Mouse (Mus musculus) stomach, postnatal 0 days (tissue): ENCODE results near the gene Il21r. TPM values are rescaled to one million over a fixed set of nuclear protein-coding genes. Genes with fewer than 3 reads are reported as not detected.

Source experiments
- ATAC-seq: fragments of 200-750 bp; cut with Nextera tagmentation; 2 replicates; pipeline ENCODE4 v1.8.0; 2017; ENCODE audit not compliant: low FRiP score, low TSS enrichment
- DNase-seq: peaks from one replicate; pipeline ENCODE4 v3.0.0-alpha.2; 2016; ENCODE audit warnings: low spot score
- H3K27ac ChIP-seq: fragments of 300-500 bp; sonication (generic); replicated peaks from 2 replicates; pipeline ENCODE4 v1.5.1; 2014; ENCODE audit warnings: mild to moderate bottlenecking, control low read depth
- H3K27me3 ChIP-seq: fragments of 300-500 bp; sonication (generic); 2 replicates; pipeline ENCODE4 v1.6.1; 2014; ENCODE audit warnings: low read length; ENCODE audit not compliant: control insufficient read depth, insufficient read depth
- H3K36me3 ChIP-seq: fragments of 300-500 bp; sonication (generic); 2 replicates; pipeline ENCODE4 v1.6.1; 2014; ENCODE audit warnings: low read length, mixed read lengths; ENCODE audit not compliant: control insufficient read depth, insufficient read depth
- H3K4me1 ChIP-seq: fragments of 300-500 bp; sonication (generic); replicated peaks from 2 replicates; pipeline ENCODE4 v1.6.1; 2014; ENCODE audit warnings: antibody characterized with exemption; ENCODE audit not compliant: control insufficient read depth, insufficient read depth
- H3K4me2 ChIP-seq: fragments of 300-500 bp; sonication (generic); replicated peaks from 2 replicates; pipeline ENCODE4 v1.6.1; 2014; ENCODE audit warnings: low read depth, mild to moderate bottlenecking, control low read depth, moderate library complexity
- H3K4me3 ChIP-seq: fragments of 300-500 bp; sonication (generic); 2 replicates; pipeline ENCODE4 v1.5.1; 2014; ENCODE audit warnings: low read depth, low read length, control low read depth
- H3K9ac ChIP-seq: fragments of 300-500 bp; sonication (generic); 2 replicates; pipeline ENCODE4 v1.6.1; 2014; ENCODE audit warnings: mild to moderate bottlenecking, low read length, control low read depth, mixed read lengths
- H3K9me3 ChIP-seq: fragments of 300-500 bp; sonication (generic); 2 replicates; pipeline ENCODE4 v1.6.1; 2016; ENCODE audit warnings: low read length; ENCODE audit not compliant: control insufficient read depth
- CTCF ChIP-seq: IDR thresholded peaks from 2 replicates; pipeline ENCODE4 v1.5.1; 2016; ENCODE audit warnings: antibody characterized with exemption, low read depth, mild to moderate bottlenecking, moderate library complexity
- EP300 ChIP-seq: optimal IDR thresholded peaks from 2 replicates; pipeline ENCODE3; 2016; ENCODE audit warnings: antibody characterized with exemption
- WGBS: fragments of 180-500 bp; shearing (Covaris S2); extraction: QIAGEN DNeasy Blood & Tissue Kit; methylation state at CpG from one replicate; pipeline ENCODE4 v1.1.7; 2014; 5-methylcytosine and 5-hydroxymethylcytosine counted together
- polyA plus RNA-seq: library from polyadenylated mRNA; unstranded; fragments of >200 nt; fragmentation: Nextera tagmentation; extraction: Ambion mirVana; gene quantifications from 2 replicates; pipeline ENCODE4 v1.2.1, GENCODE M21; 2015

The Il21r gene
- polyA plus RNA-seq, 1 experiment from 2014 or later: 0.29 TPM

- TF ChIP-seq CTCF (no peak), EP300 (no peak)
- H3K9ac ChIP-seq: no peak overlapping the region
- 67% methylated on average over 8 of the region's 8 CpGs for WGBS
- no peaks in the 10 kb centered on the region for H3K27me3 ChIP-seq
- H3K9me3 ChIP-seq: no peaks in the 10 kb centered on the region
- DNase-seq (no peak), ATAC-seq (no peak)
- H3K27ac ChIP-seq: no peak overlapping the region
- H3K36me3 ChIP-seq: peaks cover 32% of the 10 kb centered on the region
- no peak overlapping the region for H3K4me3 ChIP-seq
- peaks cover 4% of the 10 kb centered on the region; the same call in 1 of the 2 replicates for H3K4me1 ChIP-seq
- no peak overlapping the region for H3K4me2 ChIP-seq
Measured at GRCm38 (mm10) chr7:125568888-125569287, 34.3 kb upstream of the Il21r start.

- 80% methylated on average over 19 of the region's 19 CpGs for WGBS
- H3K4me1 ChIP-seq: no peaks in the 10 kb centered on the region
- ATAC-seq (no peak), DNase-seq (no peak)
- H3K9ac ChIP-seq: no peak overlapping the region
- H3K27ac ChIP-seq: no peak overlapping the region
- H3K27me3 ChIP-seq: no peaks in the 10 kb centered on the region
- no peak overlapping the region for H3K4me3 ChIP-seq
- H3K4me2 ChIP-seq: no peak overlapping the region
- peaks cover 42% of the 10 kb centered on the region for H3K36me3 ChIP-seq
- no peaks in the 10 kb centered on the region for H3K9me3 ChIP-seq
- TF ChIP-seq EP300 (no peak), CTCF (no peak)
Measured at GRCm38 (mm10) chr7:125571891-125572290, 31.3 kb upstream of the Il21r start.

- Histone ChIP-seq H3K36me3 (peaks cover 34% of the 10 kb centered on the region), H3K27me3 (no peaks in the 10 kb centered on the region), H3K9me3 (no peaks in the 10 kb centered on the region), H3K4me3 (no peak overlapping the region), H3K27ac (no peak overlapping the region), H3K4me1 (peaks cover 6% of the 10 kb centered on the region; the same call in 1 of the 2 replicates), H3K9ac (no peak overlapping the region), H3K4me2 (no peak overlapping the region)
- WGBS: 69% methylated on average over 6 of the region's 6 CpGs
- DNase-seq (no peak), ATAC-seq (no peak)
- TF ChIP-seq CTCF (0 out of 2 replicates have a peak, but pooled peaks have one; percentile 4), EP300 (no peak)
Measured at GRCm38 (mm10) chr7:125572737-125573136, 30.5 kb upstream of the Il21r start.

- 82% methylated on average over 2 of the region's 2 CpGs for WGBS
- no peak overlapping the region for H3K4me2 ChIP-seq
- H3K9ac ChIP-seq: no peak overlapping the region
Measured at GRCm38 (mm10) chr7:125573849-125574248, 29.4 kb upstream of the Il21r start.

GRCm38 (mm10) chr7:125574832-125575231 is 28.4 kb upstream of the Il21r start:
- ATAC-seq (no peak), DNase-seq (no peak)
- Histone ChIP-seq H3K4me1 (peaks cover 6% of the 10 kb centered on the region; the same call in 1 of the 2 replicates), H3K9me3 (no peaks in the 10 kb centered on the region), H3K36me3 (peaks cover 30% of the 10 kb centered on the region), H3K9ac (no peak overlapping the region), H3K27ac (0 out of 2 replicates have a peak overlapping the region, but pooled peaks have one; percentile 30), H3K4me2 (no peak overlapping the region), H3K27me3 (no peaks in the 10 kb centered on the region), H3K4me3 (no peak overlapping the region)
- TF ChIP-seq EP300 (no peak), CTCF (no peak)
- 84% methylated on average over 3 of the region's 3 CpGs for WGBS

More at GRCm38 (mm10) chr7:125573849-125574248, 29.4 kb upstream of the Il21r start:
- Histone ChIP-seq H3K4me1 (peaks cover 6% of the 10 kb centered on the region; the same call in 1 of the 2 replicates), H3K4me3 (no peak overlapping the region), H3K27ac (no peak overlapping the region), H3K27me3 (no peaks in the 10 kb centered on the region), H3K9me3 (no peaks in the 10 kb centered on the region), H3K36me3 (peaks cover 31% of the 10 kb centered on the region)
- TF ChIP-seq EP300 (no peak), CTCF (no peak)
- DNase-seq: no peak
- ATAC-seq: no peak

- peaks cover 26% of the 10 kb centered on the region for H3K36me3 ChIP-seq
- no peaks in the 10 kb centered on the region for H3K27me3 ChIP-seq
Measured at GRCm38 (mm10) chr7:125575738-125576540, 27.3 kb upstream of the Il21r start.

More at GRCm38 (mm10) chr7:125575738-125576540, 27.3 kb upstream of the Il21r start:
- Histone ChIP-seq H3K4me2 (no peak overlapping the region), H3K4me3 (no peak overlapping the region), H3K9ac (peak overlapping the region; percentile 18; the same call in 1 of the 2 replicates), H3K9me3 (no peaks in the 10 kb centered on the region), H3K4me1 (peaks cover 8% of the 10 kb centered on the region), H3K27ac (peak overlapping the region; percentile 30)
- TF ChIP-seq CTCF (no peak), EP300 (no peak)
- ATAC-seq: no peak; the same call in 1 of the 2 replicates
- WGBS: 66% methylated on average over 16 of the region's 16 CpGs
- no peak for DNase-seq
